Mouse (Mus musculus) intestine, embryonic 16.5 days (tissue): ENCODE data around the gene Rad51b. TPM values are rescaled to one million over a fixed set of nuclear protein-coding genes. Genes with fewer than 3 reads are reported as not detected.

Experiments
- ATAC-seq: fragments of 200-750 bp; cut with Nextera tagmentation; 2 replicates; pipeline ENCODE4 v1.8.0; 2017; ENCODE audit warnings: moderate TSS enrichment, moderate library complexity
- H3K27ac ChIP-seq: fragments of 300-500 bp; sonication (generic); 2 replicates; pipeline ENCODE4 v1.5.1; 2014; ENCODE audit warnings: mild to moderate bottlenecking, low read length
- H3K27me3 ChIP-seq: fragments of 300-500 bp; sonication (generic); replicated peaks from 2 replicates; pipeline ENCODE4 v1.6.1; 2014; ENCODE audit warnings: low read length, control low read depth, mixed read lengths; ENCODE audit not compliant: control insufficient read depth, insufficient read depth
- H3K36me3 ChIP-seq: fragments of 300-500 bp; sonication (generic); 2 replicates; pipeline ENCODE4 v1.6.1; 2014; ENCODE audit warnings: low read length, control low read depth; ENCODE audit not compliant: control insufficient read depth, insufficient read depth
- H3K4me1 ChIP-seq: fragments of 300-500 bp; sonication (generic); 2 replicates; pipeline ENCODE4 v1.6.1; 2014; ENCODE audit warnings: low read length, control low read depth, mixed read lengths; ENCODE audit not compliant: control insufficient read depth, insufficient read depth
- H3K4me2 ChIP-seq: fragments of 300-500 bp; sonication (generic); 2 replicates; pipeline ENCODE4 v1.6.1; 2014; ENCODE audit warnings: low read depth, low read length, control low read depth
- H3K4me3 ChIP-seq: fragments of 300-500 bp; sonication (generic); 2 replicates; pipeline ENCODE4 v1.5.1; 2014; ENCODE audit warnings: mild to moderate bottlenecking, low read length
- H3K9ac ChIP-seq: fragments of 300-500 bp; sonication (generic); 2 replicates; pipeline ENCODE4 v1.6.1; 2014; ENCODE audit warnings: low read depth, low read length
- H3K9me3 ChIP-seq: fragments of 300-500 bp; sonication (generic); 2 replicates; pipeline ENCODE4 v1.6.1; 2016; ENCODE audit warnings: low read length, control low read depth; ENCODE audit not compliant: control insufficient read depth
- WGBS: fragments of 180-500 bp; shearing (Covaris S2); extraction: QIAGEN DNeasy Blood & Tissue Kit; methylation state at CpG from one replicate; pipeline ENCODE4 v1.1.7; 2014; 5-methylcytosine and 5-hydroxymethylcytosine counted together
- polyA plus RNA-seq: library from polyadenylated mRNA; unstranded; fragments of >200 nt; fragmentation: Nextera tagmentation; extraction: Ambion mirVana; gene quantifications from 2 replicates; pipeline ENCODE4 v1.2.1, GENCODE M21; 2015

Rad51b gene
- polyA plus RNA-seq, 1 experiment from 2014 or later = 6.8 TPM

GRCm38 (mm10) chr12:79812838-79813563, 515.9 kb downstream of the Rad51b start:
- 78% methylated on average over 18 of the region's 18 CpGs for WGBS
- Histone ChIP-seq H3K27ac (no peak overlapping the region), H3K4me3 (no peak overlapping the region), H3K4me1 (peaks cover 17% of the 10 kb centered on the region; the same call in 1 of the 2 replicates), H3K9ac (no peak overlapping the region), H3K9me3 (no peaks in the 10 kb centered on the region), H3K27me3 (no peaks in the 10 kb centered on the region), H3K4me2 (no peak overlapping the region), H3K36me3 (no peaks in the 10 kb centered on the region)
- ATAC-seq = no peak

- peak; percentile 26 for ATAC-seq
- Histone ChIP-seq H3K9me3 (no peaks in the 10 kb centered on the region), H3K27ac (no peak overlapping the region), H3K9ac (no peak overlapping the region), H3K27me3 (no peaks in the 10 kb centered on the region), H3K4me2 (no peak overlapping the region), H3K36me3 (no peaks in the 10 kb centered on the region), H3K4me1 (peaks cover 15% of the 10 kb centered on the region; the same call in 1 of the 2 replicates), H3K4me3 (no peak overlapping the region)
- WGBS = 63% methylated on average over 8 of the region's 8 CpGs
Observed at GRCm38 (mm10) chr12:79813566-79814305, 516.7 kb downstream of the Rad51b start.

- WGBS = 79% methylated on average over 20 of the region's 20 CpGs
- Histone ChIP-seq H3K36me3 (no peaks in the 10 kb centered on the region), H3K4me1 (peaks cover 15% of the 10 kb centered on the region), H3K9me3 (no peaks in the 10 kb centered on the region), H3K27me3 (no peaks in the 10 kb centered on the region), H3K4me2 (no peak overlapping the region), H3K9ac (no peak overlapping the region), H3K4me3 (no peak overlapping the region), H3K27ac (no peak overlapping the region)
- ATAC-seq = no peak
Observed at GRCm38 (mm10) chr12:79814312-79815091, 517.4 kb downstream of the Rad51b start.

GRCm38 (mm10) chr12:79816241-79816640, 519.2 kb downstream of the Rad51b start:
- no peak overlapping the region for H3K4me3 ChIP-seq
- peak; percentile 79 for ATAC-seq

GRCm38 (mm10) chr12:79820228-79820958, 523.3 kb downstream of the Rad51b start:
- ATAC-seq = peak; percentile 51
- Histone ChIP-seq H3K9ac (no peak overlapping the region), H3K27ac (peak overlapping the region; percentile 56), H3K4me3 (no peak overlapping the region), H3K36me3 (no peaks in the 10 kb centered on the region), H3K27me3 (no peaks in the 10 kb centered on the region), H3K9me3 (no peaks in the 10 kb centered on the region), H3K4me1 (peaks cover 34% of the 10 kb centered on the region), H3K4me2 (no peak overlapping the region)
- 66% methylated on average over 8 of the region's 8 CpGs for WGBS

More at GRCm38 (mm10) chr12:79816241-79816640, 519.2 kb downstream of the Rad51b start:
- Histone ChIP-seq H3K27me3 (no peaks in the 10 kb centered on the region), H3K9me3 (no peaks in the 10 kb centered on the region), H3K9ac (no peak overlapping the region), H3K4me1 (peaks cover 31% of the 10 kb centered on the region), H3K27ac (no peak overlapping the region), H3K36me3 (no peaks in the 10 kb centered on the region), H3K4me2 (no peak overlapping the region)
- WGBS = 36% methylated on average over 4 of the region's 4 CpGs

GRCm38 (mm10) chr12:79821901-79822300, 524.8 kb downstream of the Rad51b start:
- no peak overlapping the region for H3K27ac ChIP-seq
- H3K9ac ChIP-seq = no peak overlapping the region
- H3K4me1 ChIP-seq = peaks cover 26% of the 10 kb centered on the region
- no peaks in the 10 kb centered on the region for H3K9me3 ChIP-seq
- no peak overlapping the region for H3K4me2 ChIP-seq
- H3K36me3 ChIP-seq = no peaks in the 10 kb centered on the region
- H3K27me3 ChIP-seq = no peaks in the 10 kb centered on the region
- H3K4me3 ChIP-seq = no peak overlapping the region
- WGBS = 63% methylated on average over 5 of the region's 5 CpGs
- no peak for ATAC-seq

- Histone ChIP-seq H3K4me3 (no peak overlapping the region), H3K4me1 (peaks cover 31% of the 10 kb centered on the region), H3K9me3 (no peaks in the 10 kb centered on the region), H3K4me2 (no peak overlapping the region), H3K27me3 (no peaks in the 10 kb centered on the region), H3K27ac (no peak overlapping the region), H3K9ac (no peak overlapping the region), H3K36me3 (no peaks in the 10 kb centered on the region)
- ATAC-seq = no peak
- 74% methylated on average over 2 of the region's 2 CpGs for WGBS
Observed at GRCm38 (mm10) chr12:79822401-79822800, 525.3 kb downstream of the Rad51b start.

- Histone ChIP-seq H3K27ac (no peak overlapping the region), H3K36me3 (no peaks in the 10 kb centered on the region), H3K4me2 (no peak overlapping the region), H3K4me1 (peaks cover 27% of the 10 kb centered on the region), H3K9me3 (no peaks in the 10 kb centered on the region), H3K9ac (no peak overlapping the region), H3K27me3 (no peaks in the 10 kb centered on the region), H3K4me3 (no peak overlapping the region)
- ATAC-seq = no peak
- 45% methylated on average over 7 of the region's 7 CpGs for WGBS
Observed at GRCm38 (mm10) chr12:79825922-79826321, 528.8 kb downstream of the Rad51b start.
